Mouse (Mus musculus): ENCODE measurements around the gene Prom1. TPM values are rescaled to one million over a fixed set of nuclear protein-coding genes. Genes with fewer than 3 reads are reported as not detected.

The Prom1 gene
- polyA plus RNA-seq, 1 experiment from 2014 or later: 31.3 TPM

DNA sequence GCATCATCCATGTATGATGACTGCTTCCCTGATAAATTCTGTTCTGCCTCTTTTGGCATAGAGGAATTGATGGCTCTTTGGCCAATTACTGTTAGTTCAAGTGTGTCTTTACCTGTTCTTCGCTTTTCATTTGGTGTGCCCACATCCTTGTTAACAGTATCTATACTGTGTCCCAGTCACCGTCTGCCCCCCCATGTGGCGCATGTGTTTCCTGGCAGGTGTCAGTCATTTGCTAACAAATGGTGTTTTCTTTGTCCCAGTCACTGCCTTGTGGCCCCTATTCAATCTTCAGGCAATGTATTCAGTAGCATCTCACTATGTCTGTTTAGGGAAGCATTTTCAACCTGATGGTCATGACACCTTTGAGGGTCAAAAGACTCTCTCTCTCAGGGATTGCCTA lies 140.8 kb downstream of the Prom1 start:
- H3K27ac ChIP-seq: no peak overlapping the region
- no peak overlapping the region for H3K9ac ChIP-seq
- H3K4me2 ChIP-seq: no peak overlapping the region
- H3K4me1 ChIP-seq: no peaks in the 10 kb centered on the region
- no peak overlapping the region for H3K4me3 ChIP-seq
- 84% methylated on average over 3 of the region's 3 CpGs for WGBS
- ATAC-seq (ENCODE audit: insufficient number of reproducible peaks, low FRiP score, low TSS enrichment, low read depth): no peak
- no peaks in the 10 kb centered on the region for H3K36me3 ChIP-seq
- H3K27me3 ChIP-seq: no peaks in the 10 kb centered on the region
- H3K9me3 ChIP-seq: no peaks in the 10 kb centered on the region

DNA sequence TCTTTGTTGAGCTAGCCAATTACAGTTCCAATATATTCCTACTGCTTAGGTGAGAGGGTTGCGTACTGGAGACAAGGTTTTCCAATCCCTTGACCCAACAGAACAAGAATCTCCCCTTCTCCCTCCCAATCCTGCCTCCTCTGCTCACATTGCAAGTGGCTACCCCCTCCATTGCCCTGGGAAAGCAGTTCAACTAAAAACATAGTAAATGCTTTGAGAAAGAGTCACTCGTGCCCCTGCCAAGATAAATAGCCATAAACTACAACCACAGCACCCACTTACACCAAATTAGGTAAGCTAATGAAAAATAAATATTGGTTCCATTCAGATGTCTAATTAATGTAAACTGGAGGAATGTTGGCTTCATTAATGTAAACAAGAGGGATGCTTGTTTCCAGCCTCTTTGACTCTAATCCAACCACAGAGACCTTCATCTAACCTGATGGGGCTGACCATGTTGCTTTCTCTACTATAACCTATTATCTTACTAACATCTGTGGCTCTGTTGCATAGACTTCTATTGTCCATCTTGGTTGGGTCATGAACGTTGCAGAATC lies 141.9 kb downstream of the Prom1 start:
- ATAC-seq (ENCODE audit: insufficient number of reproducible peaks, low FRiP score, low TSS enrichment, low read depth): no peak
- 70% methylated on average over 3 of the region's 3 CpGs for WGBS

DNA sequence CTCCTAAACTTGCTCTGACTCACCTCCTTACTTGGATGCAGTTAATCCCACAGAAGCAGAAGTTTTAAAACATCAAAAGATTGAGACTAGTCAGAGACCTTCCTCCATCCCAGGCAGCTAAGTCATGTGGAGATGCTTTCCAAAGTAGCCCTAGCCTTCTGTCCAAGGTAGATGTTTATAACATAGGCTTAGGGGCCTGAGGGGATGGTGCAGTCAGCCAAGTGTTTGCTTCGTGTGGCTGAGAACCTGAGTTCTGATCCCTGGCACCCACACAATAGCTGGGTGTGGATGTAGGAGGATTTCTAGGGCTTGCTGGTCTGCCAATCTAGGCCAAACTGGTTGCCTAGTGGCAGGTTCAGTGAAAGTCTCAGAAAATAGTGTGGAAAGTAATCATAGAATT lies 148.6 kb downstream of the Prom1 start:
- H3K4me2 ChIP-seq: no peak overlapping the region
- H3K9ac ChIP-seq: no peak overlapping the region
- H3K4me1 ChIP-seq: peaks cover 12% of the 10 kb centered on the region
- H3K36me3 ChIP-seq: no peaks in the 10 kb centered on the region
- no peaks in the 10 kb centered on the region for H3K9me3 ChIP-seq
- no peak overlapping the region for H3K27ac ChIP-seq
- WGBS: 35% methylated on average over 1 of the region's 1 CpGs
- no peak for ATAC-seq (ENCODE audit: insufficient number of reproducible peaks, low FRiP score, low TSS enrichment, low read depth)
- no peak overlapping the region for H3K4me3 ChIP-seq
- no peaks in the 10 kb centered on the region for H3K27me3 ChIP-seq

More for the DNA sequence above, 141.9 kb downstream of the Prom1 start:
- no peaks in the 10 kb centered on the region for H3K9me3 ChIP-seq
- no peaks in the 10 kb centered on the region for H3K36me3 ChIP-seq
- no peak overlapping the region for H3K27ac ChIP-seq
- no peak overlapping the region for H3K4me3 ChIP-seq
- H3K4me2 ChIP-seq: no peak overlapping the region
- no peak overlapping the region for H3K9ac ChIP-seq
- no peaks in the 10 kb centered on the region for H3K27me3 ChIP-seq
- no peaks in the 10 kb centered on the region for H3K4me1 ChIP-seq

DNA sequence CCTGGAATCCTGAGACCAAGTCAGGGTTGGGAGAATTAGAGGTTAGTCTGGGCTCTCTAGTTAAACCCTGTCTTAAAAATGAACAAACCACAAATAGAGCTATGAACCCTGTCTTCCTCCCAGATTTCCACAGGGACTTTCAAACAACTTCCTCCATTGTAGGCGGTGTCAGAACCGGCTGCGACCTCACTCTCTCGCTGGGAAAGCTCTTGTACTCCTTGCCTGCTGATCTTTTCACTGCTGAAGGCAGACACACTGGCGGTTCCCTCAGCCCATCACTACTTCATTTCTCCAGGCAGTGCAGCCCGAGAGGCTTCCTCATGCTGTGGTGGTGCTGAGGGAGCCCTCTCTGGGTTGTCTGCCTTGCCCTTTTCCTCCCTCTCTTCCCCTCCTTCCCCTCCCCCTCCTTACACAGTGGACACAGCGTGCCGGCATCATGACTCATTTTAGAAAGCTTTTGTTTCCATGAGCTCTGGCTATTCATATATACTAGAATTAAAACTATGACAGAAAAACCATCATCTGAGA lies 153.0 kb downstream of the Prom1 start:
- Histone ChIP-seq H3K27me3 (no peaks in the 10 kb centered on the region), H3K4me2 (peak overlapping the region; percentile 56), H3K9ac (no peak overlapping the region), H3K27ac (peak overlapping the region; percentile 84), H3K4me1 (peaks cover 24% of the 10 kb centered on the region), H3K9me3 (no peaks in the 10 kb centered on the region), H3K4me3 (0 out of 2 replicates have a peak overlapping the region, but pooled peaks have one; percentile 1), H3K36me3 (no peaks in the 10 kb centered on the region)
- ATAC-seq (ENCODE audit: insufficient number of reproducible peaks, low FRiP score, low TSS enrichment, low read depth): no peak
- WGBS: 4% methylated on average over 8 of the region's 8 CpGs

DNA sequence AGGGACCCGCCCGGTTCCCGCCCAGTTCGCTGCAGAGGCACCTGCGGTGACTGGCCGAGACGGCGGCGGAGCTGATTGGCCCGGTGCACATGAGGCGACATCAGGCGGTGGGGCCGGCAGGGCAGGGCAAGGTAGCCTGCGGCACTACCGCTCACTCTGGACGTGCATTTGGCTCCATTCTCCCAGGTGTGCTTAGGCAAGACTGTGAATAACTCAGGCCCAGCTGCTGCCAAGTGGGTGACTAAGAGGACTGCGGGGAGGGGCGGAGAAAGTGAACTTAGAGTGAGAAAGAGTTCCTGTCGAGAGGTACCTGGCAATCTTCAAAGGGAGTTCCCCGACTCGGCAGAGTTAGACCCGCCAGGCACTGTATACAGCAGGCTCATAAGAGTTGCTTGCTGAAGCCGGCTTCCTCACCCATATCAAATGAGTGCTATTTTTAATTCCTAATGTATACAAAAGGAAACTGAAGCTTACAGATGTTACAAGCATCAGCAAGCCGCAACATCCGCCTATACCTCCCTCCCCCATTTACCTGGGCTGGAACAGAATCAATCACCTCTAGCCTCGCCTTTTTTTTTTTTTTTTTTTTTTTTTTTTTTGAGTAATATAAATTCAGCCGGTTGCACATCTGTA lies 153.6 kb downstream of the Prom1 start:
- Histone ChIP-seq H3K36me3 (no peaks in the 10 kb centered on the region), H3K4me1 (peaks cover 19% of the 10 kb centered on the region), H3K4me2 (peak overlapping the region; percentile 56), H3K9ac (no peak overlapping the region), H3K27me3 (no peaks in the 10 kb centered on the region), H3K9me3 (no peaks in the 10 kb centered on the region), H3K4me3 (peak overlapping the region; percentile 26), H3K27ac (peak overlapping the region; percentile 84)
- 2% methylated on average over 27 of the region's 27 CpGs for WGBS
- ATAC-seq (ENCODE audit: insufficient number of reproducible peaks, low FRiP score, low TSS enrichment, low read depth): peak; percentile 82

DNA sequence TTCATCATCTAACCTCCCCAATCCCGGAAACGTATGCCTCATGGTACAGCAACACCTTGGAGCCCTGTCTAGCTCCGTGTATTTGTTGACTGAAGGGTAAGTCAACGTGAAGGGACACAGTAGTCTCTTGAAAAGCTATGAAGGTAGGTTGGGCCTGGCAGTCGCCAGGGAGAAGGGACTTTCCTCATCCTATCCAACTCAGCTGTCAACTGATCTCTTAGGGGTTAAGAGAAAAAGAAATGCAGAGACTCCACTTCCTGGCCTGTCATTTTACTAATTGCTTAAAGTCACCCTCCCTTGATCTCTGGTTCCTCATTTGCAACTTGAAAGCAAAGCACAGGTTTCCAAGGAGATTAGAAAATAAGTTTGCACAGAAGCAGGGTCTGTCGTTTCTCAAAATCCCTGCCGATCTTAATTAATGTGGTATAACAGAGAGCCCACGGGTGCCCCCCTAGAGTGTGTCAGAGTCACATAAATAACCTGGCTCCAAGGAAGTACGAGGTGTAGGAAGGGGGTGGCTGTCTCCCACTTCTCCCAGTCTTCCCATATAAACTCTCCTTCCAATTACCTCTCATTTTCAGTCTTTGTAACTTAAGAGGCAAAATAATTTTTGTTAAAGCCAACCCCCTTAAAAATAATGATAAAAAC lies 154.4 kb downstream of the Prom1 start:
- 19% methylated on average over 9 of the region's 9 CpGs for WGBS
- H3K4me2 ChIP-seq: peak overlapping the region; percentile 56
- no peaks in the 10 kb centered on the region for H3K9me3 ChIP-seq
- no peak overlapping the region for H3K9ac ChIP-seq
- no peak overlapping the region for H3K4me3 ChIP-seq
- no peaks in the 10 kb centered on the region for H3K36me3 ChIP-seq
- peak overlapping the region; percentile 73 for H3K27ac ChIP-seq
- H3K27me3 ChIP-seq: no peaks in the 10 kb centered on the region
- peak; percentile 42; the same call in 1 of the 2 replicates for ATAC-seq (ENCODE audit: insufficient number of reproducible peaks, low FRiP score, low TSS enrichment, low read depth)
- H3K4me1 ChIP-seq: peaks cover 18% of the 10 kb centered on the region

Other genes starting within 250 kb of the Prom1 start
- gene Cd38, start 233.5 kb downstream of the Prom1 start, polyA plus RNA-seq (2015; fragmentation: Nextera tagmentation; extraction: Ambion mirVana): 7.0 and 7.2 TPM in 2 replicates
- 0.45 TPM in 1 of 2 replicates, not detected in the other for gene Gm7879, start 188.9 kb downstream of the Prom1 start, polyA plus RNA-seq (2015; fragmentation: Nextera tagmentation; extraction: Ambion mirVana)
- 194 and 204 TPM in 2 replicates for gene Fgfbp1, start 120.3 kb downstream of the Prom1 start, polyA plus RNA-seq (2015; fragmentation: Nextera tagmentation; extraction: Ambion mirVana)
- 30.7 and 30.9 TPM in 2 replicates for gene Tapt1, start 124.6 kb upstream of the Prom1 start, polyA plus RNA-seq (2015; fragmentation: Nextera tagmentation; extraction: Ambion mirVana)

Measured in limb, embryonic 15.5 days (tissue).